Mouse (Mus musculus) lung, postnatal 36 days (tissue): ENCODE data around the gene H13.
A peak's percentile ranks its signal among the peaks of the same experiment; 100 is the strongest.

ENCODE experiments used
- DNase-seq: peaks from one replicate; pipeline ENCODE4 v3.0.0; 2022; ENCODE audit warnings: mixed read lengths

Gene H13

GRCm38 (mm10) chr2:152704256-152704605 lies 35.0 kb downstream of the H13 start:
- no peak for DNase-seq

- no peak for DNase-seq
These were observed 35.6 kb downstream of the H13 start for GRCm38 (mm10) chr2:152704811-152705370.

- DNase-seq = peak; percentile 81
These were observed 36.8 kb downstream of the H13 start for GRCm38 (mm10) chr2:152705993-152706571.

- no peak for DNase-seq
These were observed 37.9 kb downstream of the H13 start for GRCm38 (mm10) chr2:152707186-152707585.

GRCm38 (mm10) chr2:152707627-152708026 lies 38.4 kb downstream of the H13 start:
- DNase-seq = peak; percentile 96

GRCm38 (mm10) chr2:152709066-152709465 lies 39.8 kb downstream of the H13 start:
- DNase-seq = no peak

- no peak for DNase-seq
These were observed 47.0 kb downstream of the H13 start for GRCm38 (mm10) chr2:152716241-152716772.

- DNase-seq = no peak
These were observed 48.4 kb downstream of the H13 start for GRCm38 (mm10) chr2:152717652-152718051.

- DNase-seq = no peak
These were observed 48.8 kb downstream of the H13 start for GRCm38 (mm10) chr2:152718076-152718475.

GRCm38 (mm10) chr2:152723651-152724331 lies 54.5 kb downstream of the H13 start:
- DNase-seq = peak; percentile 75

GRCm38 (mm10) chr2:152724332-152724723 lies 55.1 kb downstream of the H13 start:
- DNase-seq = no peak

- DNase-seq = peak; percentile 64
These were observed 56.0 kb downstream of the H13 start for GRCm38 (mm10) chr2:152725178-152725750.

- DNase-seq = no peak
These were observed 57.0 kb downstream of the H13 start for GRCm38 (mm10) chr2:152726213-152726612.

GRCm38 (mm10) chr2:152726751-152727335 lies 57.6 kb downstream of the H13 start:
- no peak for DNase-seq

- peak; percentile 85 for DNase-seq
These were observed 58.7 kb downstream of the H13 start for GRCm38 (mm10) chr2:152727795-152728510.

GRCm38 (mm10) chr2:152728594-152728993 lies 59.3 kb downstream of the H13 start:
- no peak for DNase-seq

- DNase-seq = no peak
These were observed 59.9 kb downstream of the H13 start for GRCm38 (mm10) chr2:152729013-152729635.

GRCm38 (mm10) chr2:152729636-152730020 lies 60.4 kb downstream of the H13 start:
- peak; percentile 57 for DNase-seq

GRCm38 (mm10) chr2:152733201-152733600 lies 63.9 kb downstream of the H13 start:
- no peak for DNase-seq

- no peak for DNase-seq
These were observed 65.2 kb downstream of the H13 start for GRCm38 (mm10) chr2:152734501-152734900.

- DNase-seq = peak; percentile 98
These were observed 65.7 kb downstream of the H13 start for GRCm38 (mm10) chr2:152734984-152735383.

GRCm38 (mm10) chr2:152736090-152736601 lies 66.9 kb downstream of the H13 start, which contains the start of gene Id1:
Gene Id1 (plus strand): TSS chr2:152736251.
- DNase-seq = peak; percentile 97
